Mouse (Mus musculus): ENCODE measurements around the gene Tpmt. TPM values are rescaled to one million over a fixed set of nuclear protein-coding genes. Genes with fewer than 3 reads are reported as not detected.

Gene Tpmt
- 1 to 10 TPM; 4.9 to 6.0 TPM for total RNA-seq (2021)

DNA sequence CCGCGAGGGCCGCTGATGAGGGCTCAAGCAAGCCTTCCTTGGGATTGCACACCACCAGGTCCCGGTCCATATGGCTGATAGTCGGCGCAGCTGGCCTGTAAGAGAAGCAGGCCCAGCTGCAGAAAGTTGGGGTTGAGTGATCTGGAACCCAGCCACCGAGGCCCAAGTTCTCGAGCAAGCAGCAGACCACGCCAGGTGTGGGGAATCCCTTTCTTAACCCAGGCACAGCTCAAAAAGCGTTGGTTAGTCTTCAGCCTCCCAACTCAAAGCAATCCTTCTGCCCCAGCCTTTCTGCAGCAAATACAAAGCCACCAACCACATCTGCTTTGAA is at the start of gene Tpmt:
Gene Tpmt (minus strand): TSS at position 121 of the 331 bp plus-strand sequence.
- intact Hi-C loops (cut with DNase I): no loop called here
- DNase-seq (ENCODE audit: low spot score): no peak

- DNase-seq (ENCODE audit: low spot score): no peak
- intact Hi-C loops (cut with DNase I): no loop called here
These were observed 49.3 kb upstream of the Tpmt start for GRCm38 (mm10) chr13:47093791-47094190.

DNA sequence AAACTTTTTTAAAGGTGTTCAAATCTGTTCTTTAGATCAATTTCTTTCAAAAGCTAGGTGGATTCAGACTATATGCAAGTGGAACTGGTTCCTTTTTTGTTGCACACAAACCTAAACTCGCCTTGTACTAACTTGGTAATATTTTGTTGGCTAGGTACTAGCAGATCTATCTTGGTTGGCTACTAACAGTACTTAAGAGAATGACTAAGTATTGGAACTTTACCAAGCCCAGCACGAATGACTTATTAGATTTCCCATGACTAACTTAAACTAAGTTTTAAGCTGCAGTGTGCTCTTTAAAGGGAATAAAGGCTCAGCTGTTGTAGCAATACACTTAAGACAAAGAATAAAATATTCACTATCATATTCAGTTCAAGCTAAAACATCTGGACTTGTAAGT is 44.7 kb upstream of the Tpmt start:
- intact Hi-C loops (cut with DNase I): no loop called here
- no peak for DNase-seq (ENCODE audit: low spot score)

DNA sequence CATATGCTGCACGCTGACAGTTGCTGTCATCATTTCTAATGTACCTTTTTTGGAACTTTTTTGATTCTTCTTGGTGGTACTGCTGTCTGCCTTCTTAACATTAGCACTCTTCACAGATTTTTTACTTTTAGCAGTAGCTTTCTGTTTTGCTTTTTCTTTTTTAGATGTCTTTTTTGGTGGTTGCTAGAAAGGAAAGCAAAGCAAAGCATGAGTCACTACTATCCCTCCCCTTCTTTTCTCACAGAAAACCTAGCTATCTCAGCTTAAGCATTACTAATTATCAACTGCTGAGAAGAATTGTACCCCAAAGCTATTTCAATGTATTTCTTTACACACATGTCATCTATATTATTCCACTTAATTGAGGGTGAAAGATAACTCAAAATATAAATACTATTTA is 43.9 kb upstream of the Tpmt start:
- DNase-seq (ENCODE audit: low spot score): no peak
- intact Hi-C loops (cut with DNase I): no loop called here

DNA sequence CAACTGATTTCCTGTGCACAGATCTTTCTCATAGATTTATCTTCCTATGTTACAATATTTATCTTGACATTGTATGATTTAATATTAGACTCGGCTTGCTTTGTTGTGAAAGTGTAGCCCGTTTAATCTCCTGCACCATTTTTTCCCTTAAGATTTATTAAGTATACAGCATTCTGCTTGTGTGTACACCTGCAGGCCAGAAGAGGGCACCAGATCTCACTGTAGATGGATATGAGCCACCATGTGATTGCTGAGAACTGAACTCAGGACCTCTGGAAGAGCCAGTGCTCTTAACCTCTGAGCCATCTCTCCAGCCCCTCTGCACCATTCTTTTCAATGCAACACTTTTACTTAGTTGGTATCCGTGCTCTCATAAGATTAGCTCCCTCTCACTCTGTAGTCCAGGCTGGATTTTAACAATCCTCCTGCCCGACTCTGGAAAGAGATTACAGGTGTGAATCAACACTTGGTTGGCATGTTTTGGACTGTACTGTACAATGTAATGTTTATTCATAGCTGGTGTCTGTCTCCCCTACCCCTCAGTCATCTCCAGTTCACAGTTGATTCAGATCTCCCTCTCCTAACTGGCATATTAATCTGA is 36.5 kb upstream of the Tpmt start:
- intact Hi-C loops (cut with DNase I): loop anchor here (5.0 kb wide), 1 partner anchor 206 kb away; no protein-coding TSS in a partner anchor
- DNase-seq (ENCODE audit: low spot score): no peak

GRCm38 (mm10) chr13:47078799-47079198 is 34.3 kb upstream of the Tpmt start:
- intact Hi-C loops (cut with DNase I): no loop called here
- DNase-seq (ENCODE audit: low spot score): no peak

DNA sequence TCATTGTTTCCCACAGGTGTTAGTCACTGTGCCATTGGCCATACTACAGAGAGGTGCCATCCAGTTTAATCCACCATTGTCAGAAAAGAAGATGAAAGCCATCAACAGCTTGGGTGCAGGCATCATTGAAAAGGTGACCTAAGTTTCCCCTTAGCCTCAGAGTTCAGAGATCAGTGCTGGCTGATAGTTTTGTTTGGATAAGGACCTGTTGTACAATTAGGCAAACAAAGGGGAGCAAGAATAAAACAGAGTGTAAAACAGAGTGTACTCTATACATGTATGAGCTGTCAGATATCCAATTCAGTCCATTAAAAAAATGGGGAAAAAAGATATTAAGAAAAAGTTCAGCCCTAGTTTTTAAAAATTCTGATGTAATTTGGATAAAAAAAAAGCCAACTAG is 32.8 kb upstream of the Tpmt start:
- intact Hi-C loops (cut with DNase I): no loop called here
- DNase-seq (ENCODE audit: low spot score): no peak

GRCm38 (mm10) chr13:47076156-47076555 is 31.6 kb upstream of the Tpmt start:
- intact Hi-C loops (cut with DNase I): no loop called here
- DNase-seq (ENCODE audit: low spot score): no peak

DNA sequence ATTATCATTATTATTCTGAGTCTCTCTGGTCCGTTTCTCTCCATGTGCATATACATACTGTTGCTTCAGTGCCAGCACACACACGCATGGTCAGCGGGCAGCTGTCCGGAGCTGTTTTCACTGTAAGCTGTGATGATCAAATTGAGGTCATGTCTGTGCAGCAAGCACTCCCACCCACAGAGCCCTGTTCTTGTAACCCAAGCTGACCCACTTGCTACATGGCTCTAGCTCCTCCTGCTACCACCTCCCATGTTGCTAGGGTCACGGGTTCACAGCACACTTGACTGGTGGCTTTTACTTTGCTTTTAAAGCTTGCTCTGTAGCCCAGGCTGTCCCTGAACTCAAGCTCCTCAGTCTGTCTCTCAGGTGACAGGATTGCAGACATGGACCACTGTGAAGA is 27.9 kb upstream of the Tpmt start:
- DNase-seq (ENCODE audit: low spot score): no peak
- intact Hi-C loops (cut with DNase I): no loop called here

DNA sequence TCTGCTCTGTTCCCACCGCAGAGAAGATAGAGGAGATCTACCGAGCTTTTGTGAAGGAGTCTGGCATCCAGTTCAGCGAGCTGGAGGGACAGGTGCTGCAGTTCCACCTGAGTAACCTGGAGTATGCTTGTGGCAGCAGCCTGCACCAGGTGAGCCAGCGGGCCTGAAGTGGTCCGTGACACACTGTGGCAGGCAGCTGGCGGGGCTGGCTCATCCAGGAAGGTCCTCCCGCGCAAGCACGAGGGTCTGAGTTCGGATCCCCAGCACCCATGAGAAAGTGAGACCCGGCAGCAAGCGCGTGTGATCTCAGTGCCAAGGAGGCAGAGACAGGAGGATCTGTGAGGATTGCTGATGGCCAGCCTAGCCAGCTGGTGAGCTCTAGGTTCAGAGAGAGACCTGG is 27.3 kb upstream of the Tpmt start:
- no peak for DNase-seq (ENCODE audit: low spot score)
- intact Hi-C loops (cut with DNase I): no loop called here

DNA sequence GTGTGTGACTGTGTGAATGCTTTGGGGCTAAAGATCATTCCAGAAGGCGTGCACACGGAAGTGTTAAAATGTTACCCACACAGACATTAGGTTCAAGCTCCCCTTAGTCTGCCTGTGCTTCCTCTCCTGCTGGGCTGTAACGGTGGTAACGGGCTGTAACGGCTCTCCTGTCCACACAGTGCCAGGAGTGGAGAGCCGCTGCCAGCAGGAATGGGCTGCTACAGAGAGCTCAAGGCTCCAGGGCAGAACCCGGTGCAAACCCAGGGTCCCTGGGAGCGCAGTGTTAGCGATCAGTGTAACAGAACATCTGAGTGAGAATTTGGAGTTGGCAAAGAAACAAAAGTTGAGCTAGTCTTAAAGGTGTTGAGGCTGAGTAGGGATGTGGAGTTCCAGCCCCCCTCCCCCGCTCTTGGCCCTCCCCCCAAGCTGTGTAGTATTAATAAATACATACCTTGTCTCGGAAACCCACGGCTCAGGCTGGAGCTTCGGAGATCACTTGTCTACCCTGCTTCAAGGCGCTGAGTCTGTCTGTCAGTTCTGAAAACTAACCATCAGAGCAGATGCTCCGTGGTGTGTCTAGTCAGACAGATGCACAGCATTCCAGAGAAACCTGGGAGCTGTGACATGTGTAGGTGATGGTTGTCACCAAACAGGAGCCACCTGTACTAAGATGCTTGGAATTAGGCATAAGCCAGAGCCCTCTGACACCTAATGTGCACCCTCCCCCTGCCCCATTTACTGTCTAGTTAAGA is 26.0 kb upstream of the Tpmt start:
- intact Hi-C loops (cut with DNase I): no loop called here
- DNase-seq (ENCODE audit: low spot score): no peak

DNA sequence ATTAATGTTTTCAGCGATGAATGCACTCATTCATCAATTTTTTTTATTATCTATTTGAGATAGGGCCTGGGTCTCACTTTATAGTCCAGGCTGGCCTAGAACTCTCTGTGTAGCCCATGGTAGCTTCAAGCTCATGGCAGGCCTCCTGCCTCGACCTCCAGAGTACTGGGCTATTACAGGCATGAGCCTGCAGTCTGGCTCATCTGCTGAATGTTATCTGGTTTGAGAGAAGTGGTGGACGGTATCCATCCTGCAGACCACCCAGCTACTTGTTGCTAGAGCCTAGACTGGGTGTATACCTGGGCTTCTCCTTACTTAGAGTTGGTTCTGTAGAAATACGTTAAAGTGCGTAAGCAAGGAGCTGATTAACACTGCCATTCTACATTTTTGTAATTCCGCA is 22.5 kb upstream of the Tpmt start:
- intact Hi-C loops (cut with DNase I): no loop called here
- no peak for DNase-seq (ENCODE audit: low spot score)

DNA sequence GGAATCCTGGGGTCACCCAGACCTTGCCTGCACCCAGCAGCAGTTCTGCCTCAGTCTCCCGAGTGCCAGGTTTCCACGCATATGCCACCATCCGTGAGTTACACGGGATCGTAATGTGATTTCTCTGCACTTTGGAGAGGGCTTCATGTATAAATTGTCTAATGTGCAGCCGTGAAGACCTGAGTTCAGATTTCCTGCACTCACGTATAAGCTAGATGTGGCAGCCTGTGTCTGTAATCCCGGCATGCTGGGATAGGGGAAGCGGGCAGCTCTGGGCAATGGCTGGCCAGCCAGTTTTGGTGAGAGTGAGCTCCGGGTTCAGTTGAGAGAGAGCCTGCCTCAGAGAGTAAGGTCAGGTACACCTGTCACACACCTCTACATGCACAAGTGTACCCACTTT is 22.0 kb upstream of the Tpmt start:
- intact Hi-C loops (cut with DNase I): no loop called here
- no peak for DNase-seq (ENCODE audit: low spot score)

- intact Hi-C loops (cut with DNase I): no loop called here
- no peak for DNase-seq (ENCODE audit: low spot score)
These were observed 19.6 kb upstream of the Tpmt start for GRCm38 (mm10) chr13:47063985-47064760.

DNA sequence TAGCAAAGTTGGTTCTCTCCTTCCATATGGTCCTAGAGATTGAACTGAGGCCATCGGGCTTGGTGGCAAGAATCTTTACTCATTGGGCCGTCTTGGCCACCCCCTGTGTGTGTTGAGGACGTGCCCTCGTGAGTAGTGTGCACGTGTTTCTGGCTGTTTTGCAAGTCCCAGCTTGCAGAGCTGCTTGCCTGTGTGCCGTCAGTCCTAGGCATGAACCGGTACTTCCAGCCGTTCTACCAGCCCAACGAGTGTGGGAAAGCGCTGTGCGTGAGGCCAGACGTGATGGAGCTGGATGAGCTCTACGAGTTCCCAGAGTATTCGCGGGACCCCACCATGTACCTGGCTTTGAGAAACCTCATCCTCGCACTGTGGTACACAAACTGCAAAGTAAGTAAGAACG is 18.2 kb upstream of the Tpmt start:
- intact Hi-C loops (cut with DNase I): no loop called here
- no peak for DNase-seq (ENCODE audit: low spot score)

DNA sequence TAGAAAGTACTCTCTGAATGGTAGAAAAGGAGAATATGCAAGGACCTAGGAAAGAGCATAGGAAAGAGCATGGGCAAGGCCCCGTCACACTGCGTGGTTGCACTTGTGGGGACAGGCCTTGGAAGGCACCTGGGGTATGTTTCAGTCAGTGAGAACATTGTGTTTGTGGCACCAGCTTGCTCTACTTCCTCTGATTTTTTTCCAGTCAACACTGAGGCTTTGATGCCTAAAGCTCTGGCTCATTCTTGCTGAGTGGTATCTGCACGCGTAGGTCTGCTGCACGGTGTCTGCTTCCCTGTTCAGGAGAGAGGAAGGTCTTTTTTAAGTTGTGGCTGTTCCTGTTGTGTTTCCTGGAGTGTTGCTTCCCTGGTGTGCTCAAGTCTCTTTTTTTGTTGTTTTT is 12.2 kb upstream of the Tpmt start:
- intact Hi-C loops (cut with DNase I): no loop called here
- no peak for DNase-seq (ENCODE audit: low spot score)

- intact Hi-C loops (cut with DNase I): no loop called here
- DNase-seq (ENCODE audit: low spot score): no peak
These were observed 11.6 kb upstream of the Tpmt start for GRCm38 (mm10) chr13:47056126-47056525.

DNA sequence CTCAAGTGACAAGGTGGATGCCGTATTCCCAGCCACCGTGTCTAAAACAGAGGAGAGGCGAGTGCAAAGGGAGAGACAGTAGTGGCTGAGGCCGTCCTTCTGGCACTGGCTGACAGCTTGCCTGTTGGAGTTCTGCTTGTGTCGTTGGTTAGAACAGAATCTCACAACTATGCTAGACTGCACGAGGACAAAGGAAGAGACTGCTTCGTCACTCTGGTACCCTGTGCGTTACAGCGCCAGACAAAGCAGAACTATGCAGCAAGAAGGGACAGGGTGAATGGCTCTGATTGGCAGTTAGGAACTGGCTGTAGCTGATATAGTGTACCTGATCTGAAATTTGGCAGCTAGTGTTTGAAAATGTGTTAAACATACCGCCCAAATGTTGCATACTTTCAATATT is 9.4 kb upstream of the Tpmt start:
- DNase-seq (ENCODE audit: low spot score): no peak
- intact Hi-C loops (cut with DNase I): no loop called here

- DNase-seq (ENCODE audit: low spot score): no peak
These were observed 5.5 kb upstream of the Tpmt start for GRCm38 (mm10) chr13:47050009-47050408.

GRCm38 (mm10) chr13:47047996-47048395 is 3.5 kb upstream of the Tpmt start:
- intact Hi-C loops (cut with DNase I): no loop called here
- DNase-seq (ENCODE audit: low spot score): no peak

More at GRCm38 (mm10) chr13:47050009-47050408, 5.5 kb upstream of the Tpmt start:
- intact Hi-C loops (cut with DNase I): no loop called here
